Mouse (Mus musculus) lung, adult 2 months (tissue): ENCODE measurements at regions not wholly inside any gene's neighbourhood (a gene's known extent, or its start where the extent isn't known, plus 50 kb on each side); places are given as distances from the start of the nearest gene placed in this dataset.

Experiments used
- CTCF ChIP-seq: fragments of 200-500 bp; IDR thresholded peaks from 2 replicates; pipeline ENCODE4 v1.5.1; 2011; ENCODE audit warnings: mild to moderate bottlenecking, low read length, control low read depth; ENCODE audit not compliant: insufficient read depth
- POLR2A ChIP-seq: fragments of 200-500 bp; IDR thresholded peaks from 2 replicates; pipeline ENCODE4 v1.6.1; 2011; ENCODE audit warnings: low read depth, mild to moderate bottlenecking, control low read depth, low read length, borderline replicate concordance; ENCODE audit errors: extremely low read depth

DNA sequence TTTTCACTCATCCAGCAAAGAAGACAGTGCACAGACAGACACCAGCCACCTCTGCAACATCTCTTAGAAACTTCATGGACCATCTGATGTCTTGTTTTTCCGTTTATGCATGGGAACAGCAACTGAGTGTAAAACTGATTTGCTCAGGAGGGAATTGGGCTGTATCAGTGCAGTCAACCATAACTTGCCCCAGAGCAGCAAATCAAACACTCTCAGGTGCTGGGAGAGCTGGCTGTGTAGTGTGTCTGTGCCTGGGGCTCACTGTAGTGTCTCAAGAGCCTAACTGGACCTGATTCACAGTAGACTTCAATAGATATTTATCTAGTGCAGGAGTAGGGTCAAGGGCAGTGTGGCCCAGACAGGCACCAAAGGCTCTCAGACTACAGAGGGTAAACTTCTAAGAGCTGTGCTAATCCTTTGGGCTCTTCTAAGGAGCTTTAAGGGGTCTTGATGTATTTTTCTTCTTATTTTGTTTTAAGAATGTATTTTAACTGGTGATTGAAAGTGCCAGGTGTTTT lies 50.3 kb upstream of the C1qtnf3 start:
- no peak for TF ChIP-seq POLR2A
- TF ChIP-seq CTCF: no peak
